Mouse (Mus musculus): Measurements from ENCODE around the gene Jmjd7. TPM values are rescaled to one million over a fixed set of nuclear protein-coding genes. Genes with fewer than 3 reads are reported as not detected.

Jmjd7 gene
- 5.1 and 10.6 TPM in 2 replicates for polyA plus RNA-seq (2012; rRNA removed)

DNA sequence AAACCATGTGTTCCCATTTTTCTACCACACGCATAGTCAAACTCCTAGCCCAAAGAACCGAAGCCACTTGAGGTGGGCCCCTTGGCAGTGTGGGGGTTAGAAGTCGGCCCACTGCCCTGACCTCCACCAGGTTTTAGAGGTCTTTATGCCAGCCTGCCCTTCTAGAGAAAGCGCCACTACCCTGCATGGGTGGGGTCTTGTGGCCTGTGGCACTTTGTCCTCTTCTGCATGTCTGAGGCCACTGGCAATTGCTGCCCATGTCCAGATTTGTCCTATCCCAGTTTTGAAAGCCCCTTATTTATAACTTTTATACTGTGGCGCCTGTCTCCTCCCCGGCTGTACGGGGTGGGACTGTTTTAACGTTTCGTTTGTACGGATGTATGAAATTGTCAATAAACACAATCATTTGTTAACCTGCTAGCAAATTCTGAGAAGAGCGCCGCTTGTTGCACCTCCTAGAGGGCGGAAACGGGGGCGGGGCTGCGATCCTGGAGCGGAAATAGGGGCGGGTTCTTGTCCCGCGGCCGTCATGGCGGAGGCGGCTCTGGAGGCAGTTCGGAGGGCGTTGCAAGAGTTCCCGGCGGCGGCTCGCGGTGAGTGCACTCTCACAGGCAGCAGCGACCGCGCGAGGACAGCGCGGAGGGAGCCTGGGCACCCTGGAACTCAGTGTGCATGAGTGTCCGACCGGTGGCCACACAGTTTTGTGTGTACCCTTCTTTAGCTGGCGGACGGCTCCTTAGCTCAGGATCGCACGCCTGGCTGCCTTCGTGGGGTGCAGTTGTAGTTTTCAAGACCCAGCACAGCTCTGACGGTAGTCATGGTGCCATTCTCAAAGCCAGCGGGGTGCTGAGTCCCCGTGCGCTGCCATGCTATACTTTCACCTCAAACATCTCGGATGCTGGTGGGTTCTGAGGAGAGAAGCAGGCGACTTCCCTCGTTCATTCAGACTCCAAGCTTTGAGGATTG, at the start of gene Jmjd7, which contains the start of gene Gm28042:
Gene Jmjd7, plus strand, starts transcription at position 500 of the 966 bp plus-strand sequence.
Gene Gm28042, plus strand, starts transcription at position 510 of the 966 bp plus-strand sequence.
- peak; percentile 69 for TF ChIP-seq POLR2A (IDR thresholded peaks at IDR 0.05; ENCODE audit: borderline replicate concordance, extremely low read depth, low read depth, low read length)
- no peak for TF ChIP-seq CTCF (IDR thresholded peaks at IDR 0.05; ENCODE audit: insufficient read depth, low read length)
- Histone ChIP-seq H3K4me3 (replicated peaks; ENCODE audit: extremely low read depth, low read depth, low read length) (peak within 1 kb of the TSS; percentile 88), H3K4me1 (ENCODE audit: control insufficient read depth, insufficient read depth, low read length) (peaks cover 8% of the 10 kb centered on the region)
- 4% methylated on average over 50 of the region's 50 CpGs for WGBS
- DNase-seq, result peak; percentile 93

GRCm38 (mm10) chr2:119980343-119980986, 46.8 kb upstream of the Jmjd7 start:
- Histone ChIP-seq H3K4me3 (replicated peaks; ENCODE audit: extremely low read depth, low read depth, low read length) (no peak overlapping the region), H3K4me1 (ENCODE audit: control insufficient read depth, insufficient read depth, low read length) (no peaks in the 10 kb centered on the region; the same call in 1 of the 2 replicates)
- TF ChIP-seq CTCF (IDR thresholded peaks at IDR 0.05; ENCODE audit: insufficient read depth, low read length) (no peak), POLR2A (IDR thresholded peaks at IDR 0.05; ENCODE audit: borderline replicate concordance, extremely low read depth, low read depth, low read length) (no peak)
- DNase-seq, result no peak
- WGBS, result 75% methylated on average over 7 of the region's 7 CpGs

- no peak for TF ChIP-seq POLR2A (IDR thresholded peaks at IDR 0.05; ENCODE audit: borderline replicate concordance, extremely low read depth, low read depth, low read length)
- TF ChIP-seq CTCF (IDR thresholded peaks at IDR 0.05; ENCODE audit: insufficient read depth, low read length), result no peak
Measured at GRCm38 (mm10) chr2:119981631-119982030, 45.7 kb upstream of the Jmjd7 start.

DNA sequence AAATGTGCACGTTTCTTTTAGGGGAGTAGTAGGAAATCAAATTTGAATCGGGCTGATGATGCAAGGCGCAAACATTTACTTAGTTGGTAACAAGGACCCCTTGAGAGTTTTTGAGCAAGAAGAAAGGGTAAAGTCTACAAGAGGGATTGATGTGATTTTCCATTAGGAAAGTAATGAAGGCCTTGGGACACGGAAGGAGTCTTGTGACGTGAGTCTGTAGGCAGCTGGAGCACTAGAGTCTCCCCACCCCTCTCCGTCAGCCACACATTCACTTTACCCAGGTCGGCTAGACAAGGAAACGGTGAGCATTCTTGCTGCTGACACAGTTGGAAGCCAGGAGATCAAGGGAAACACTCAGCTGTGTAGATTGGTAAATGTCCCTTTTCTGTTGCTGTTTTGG, 41.4 kb upstream of the Jmjd7 start:
- no peak overlapping the region for H3K4me3 ChIP-seq (replicated peaks; ENCODE audit: extremely low read depth, low read depth, low read length)
- H3K4me1 ChIP-seq (ENCODE audit: control insufficient read depth, insufficient read depth, low read length), result no peaks in the 10 kb centered on the region; the same call in 1 of the 2 replicates
- DNase-seq, result no peak
- TF ChIP-seq POLR2A (IDR thresholded peaks at IDR 0.05; ENCODE audit: borderline replicate concordance, extremely low read depth, low read depth, low read length) (peak; percentile 50; the same call in 1 of the 2 replicates), CTCF (IDR thresholded peaks at IDR 0.05; ENCODE audit: insufficient read depth, low read length) (no peak)
- WGBS, result 69% methylated on average over 8 of the region's 8 CpGs

More at GRCm38 (mm10) chr2:119981631-119982030, 45.7 kb upstream of the Jmjd7 start:
- Histone ChIP-seq H3K4me3 (replicated peaks; ENCODE audit: extremely low read depth, low read depth, low read length) (no peak overlapping the region), H3K4me1 (ENCODE audit: control insufficient read depth, insufficient read depth, low read length) (no peaks in the 10 kb centered on the region; the same call in 1 of the 2 replicates)
- 93% methylated on average over 2 of the region's 2 CpGs for WGBS
- DNase-seq, result no peak

- DNase-seq, result no peak
- H3K4me1 ChIP-seq (ENCODE audit: control insufficient read depth, insufficient read depth, low read length), result no peaks in the 10 kb centered on the region; the same call in 1 of the 2 replicates
- TF ChIP-seq POLR2A (IDR thresholded peaks at IDR 0.05; ENCODE audit: borderline replicate concordance, extremely low read depth, low read depth, low read length) (peak; percentile 3; the same call in 1 of the 2 replicates), CTCF (IDR thresholded peaks at IDR 0.05; ENCODE audit: insufficient read depth, low read length) (no peak)
Measured at GRCm38 (mm10) chr2:119986369-119986768, 40.9 kb upstream of the Jmjd7 start.

GRCm38 (mm10) chr2:119987441-119987840, 39.8 kb upstream of the Jmjd7 start:
- H3K4me1 ChIP-seq (ENCODE audit: control insufficient read depth, insufficient read depth, low read length), result no peaks in the 10 kb centered on the region; the same call in 1 of the 2 replicates
- no peak overlapping the region for H3K4me3 ChIP-seq (replicated peaks; ENCODE audit: extremely low read depth, low read depth, low read length)
- no peak for DNase-seq
- TF ChIP-seq CTCF (IDR thresholded peaks at IDR 0.05; ENCODE audit: insufficient read depth, low read length) (no peak), POLR2A (IDR thresholded peaks at IDR 0.05; ENCODE audit: borderline replicate concordance, extremely low read depth, low read depth, low read length) (no peak)
- 81% methylated on average over 2 of the region's 2 CpGs for WGBS

More at GRCm38 (mm10) chr2:119986369-119986768, 40.9 kb upstream of the Jmjd7 start:
- no peak overlapping the region for H3K4me3 ChIP-seq (replicated peaks; ENCODE audit: extremely low read depth, low read depth, low read length)
- WGBS, result 58% methylated on average over 6 of the region's 6 CpGs

DNA sequence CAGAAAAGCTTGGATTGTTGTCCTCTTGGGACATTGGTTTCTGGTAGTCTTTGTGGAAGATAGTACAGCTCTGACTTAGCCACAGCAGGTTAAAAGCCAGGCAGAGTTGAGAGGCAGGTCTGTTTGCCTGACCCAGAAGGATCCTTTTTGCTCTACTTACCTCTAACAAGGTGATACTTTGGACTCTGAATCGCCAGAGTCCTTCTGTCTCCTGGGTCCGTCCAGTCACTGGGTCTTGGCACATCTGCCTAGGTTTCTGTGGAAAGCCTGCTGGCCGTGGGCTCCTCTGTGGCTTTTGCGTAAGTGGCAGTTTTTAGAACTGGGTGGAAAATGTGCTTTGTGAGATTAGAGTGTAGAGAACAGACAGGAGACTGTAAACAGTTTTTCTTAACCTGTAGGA, 38.3 kb upstream of the Jmjd7 start:
- WGBS, result 68% methylated on average over 4 of the region's 4 CpGs
- TF ChIP-seq POLR2A (IDR thresholded peaks at IDR 0.05; ENCODE audit: borderline replicate concordance, extremely low read depth, low read depth, low read length) (no peak), CTCF (IDR thresholded peaks at IDR 0.05; ENCODE audit: insufficient read depth, low read length) (no peak)

DNA sequence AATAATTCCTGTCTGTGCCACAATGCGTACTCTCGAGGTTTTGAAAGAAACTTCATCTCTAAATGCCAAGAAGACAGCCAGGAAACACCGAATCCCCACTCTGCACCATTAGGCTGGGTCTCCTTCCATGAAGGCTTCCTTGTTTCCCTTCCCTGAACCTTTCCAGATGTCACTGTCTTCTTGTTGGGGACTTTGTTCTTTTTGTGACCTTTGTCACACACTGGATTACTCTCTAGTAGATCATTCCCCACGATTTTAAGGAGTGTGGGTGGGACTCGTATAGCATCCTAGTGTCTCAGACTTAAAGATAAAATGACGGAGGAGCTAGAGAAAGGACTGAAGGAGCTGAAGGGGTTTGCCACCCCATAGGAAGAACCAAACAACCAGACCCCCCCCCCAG, 36.4 kb upstream of the Jmjd7 start:
- H3K4me1 ChIP-seq (ENCODE audit: control insufficient read depth, insufficient read depth, low read length), result peaks cover 4% of the 10 kb centered on the region; the same call in 1 of the 2 replicates
- DNase-seq, result no peak
- 82% methylated on average over 6 of the region's 6 CpGs for WGBS
- no peak for TF ChIP-seq POLR2A (IDR thresholded peaks at IDR 0.05; ENCODE audit: borderline replicate concordance, extremely low read depth, low read depth, low read length)
- TF ChIP-seq CTCF (IDR thresholded peaks at IDR 0.05; ENCODE audit: insufficient read depth, low read length), result no peak
- H3K4me3 ChIP-seq (replicated peaks; ENCODE audit: extremely low read depth, low read depth, low read length), result no peak overlapping the region

More for the DNA sequence above, 38.3 kb upstream of the Jmjd7 start:
- Histone ChIP-seq H3K4me1 (ENCODE audit: control insufficient read depth, insufficient read depth, low read length) (no peaks in the 10 kb centered on the region; the same call in 1 of the 2 replicates), H3K4me3 (replicated peaks; ENCODE audit: extremely low read depth, low read depth, low read length) (no peak overlapping the region)
- DNase-seq, result no peak

DNA sequence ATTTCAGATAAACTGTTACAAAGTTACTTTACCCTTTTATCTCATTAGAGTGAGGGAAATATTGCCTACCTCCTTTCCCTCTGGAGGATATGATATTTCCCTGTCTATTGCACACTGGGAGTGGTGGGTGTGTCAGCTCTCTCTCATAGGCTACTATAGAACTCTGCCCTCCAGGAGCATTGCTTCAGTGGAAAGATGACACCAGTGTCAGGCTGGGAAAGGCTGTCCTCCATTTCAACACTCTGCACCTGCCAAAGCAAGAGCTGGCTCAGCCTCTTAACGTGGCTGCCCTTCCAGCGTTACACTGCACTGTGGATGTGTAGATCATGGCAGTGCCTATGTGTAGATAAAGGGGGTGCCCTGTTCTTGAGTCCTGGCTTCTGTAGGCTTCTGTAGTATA, 34.9 kb upstream of the Jmjd7 start:
- no peak for TF ChIP-seq POLR2A (IDR thresholded peaks at IDR 0.05; ENCODE audit: borderline replicate concordance, extremely low read depth, low read depth, low read length)
- TF ChIP-seq CTCF (IDR thresholded peaks at IDR 0.05; ENCODE audit: insufficient read depth, low read length), result no peak
- DNase-seq, result no peak
- WGBS, result 76% methylated on average over 2 of the region's 2 CpGs
- Histone ChIP-seq H3K4me3 (replicated peaks; ENCODE audit: extremely low read depth, low read depth, low read length) (no peak overlapping the region), H3K4me1 (ENCODE audit: control insufficient read depth, insufficient read depth, low read length) (peaks cover 6% of the 10 kb centered on the region)
